Mouse (Mus musculus) WW6 (cell line): ENCODE measurements around the gene Snai3.
A peak's percentile ranks its signal among the peaks of the same experiment; 100 is the strongest.

Experiments
- DNase-seq: peaks from one replicate; pipeline ENCODE4 v3.0.0-alpha.2; 2013; ENCODE audit warnings: low read depth, low spot score

Snai3 gene

GRCm38 (mm10) chr8:122460524-122461472 lies at the start of gene Snai3:
Gene Snai3 (minus strand): TSS chr8:122460733.
- DNase-seq: no peak

GRCm38 (mm10) chr8:122500856-122501255 lies 40.3 kb upstream of the Snai3 start:
- peak; percentile 49 for DNase-seq

- peak; percentile 75 for DNase-seq
These were observed 37.4 kb upstream of the Snai3 start for GRCm38 (mm10) chr8:122497912-122498311.

- DNase-seq: no peak
These were observed 36.6 kb upstream of the Snai3 start for GRCm38 (mm10) chr8:122497016-122497734.

GRCm38 (mm10) chr8:122488387-122488786 lies 27.9 kb upstream of the Snai3 start:
- no peak for DNase-seq

GRCm38 (mm10) chr8:122484831-122485230 lies 24.3 kb upstream of the Snai3 start:
- DNase-seq: no peak

GRCm38 (mm10) chr8:122483877-122484276 lies 23.3 kb upstream of the Snai3 start:
- DNase-seq: no peak

GRCm38 (mm10) chr8:122482448-122482847 lies 21.9 kb upstream of the Snai3 start:
- no peak for DNase-seq

- DNase-seq: peak; percentile 89
These were observed 15.2 kb upstream of the Snai3 start, which contains the start of the genes Rnf166 and Ctu2 for GRCm38 (mm10) chr8:122475580-122476320. Gene Rnf166 (minus strand): TSS chr8:122476064. Gene Ctu2 (plus strand): TSS chr8:122476143.

- no peak for DNase-seq
These were observed 14.5 kb upstream of the Snai3 start for GRCm38 (mm10) chr8:122474951-122475560.

- DNase-seq: no peak
These were observed 13.4 kb upstream of the Snai3 start for GRCm38 (mm10) chr8:122473911-122474421.

GRCm38 (mm10) chr8:122470691-122471090 lies 10.2 kb upstream of the Snai3 start:
- no peak for DNase-seq

GRCm38 (mm10) chr8:122469965-122470364 lies 9.4 kb upstream of the Snai3 start:
- no peak for DNase-seq

GRCm38 (mm10) chr8:122469407-122469806 lies 8.9 kb upstream of the Snai3 start:
- DNase-seq: no peak

- DNase-seq: no peak
These were observed 7.3 kb upstream of the Snai3 start for GRCm38 (mm10) chr8:122467816-122468215.

GRCm38 (mm10) chr8:122464985-122465384 lies 4.5 kb upstream of the Snai3 start:
- no peak for DNase-seq

- no peak for DNase-seq
These were observed 3.4 kb upstream of the Snai3 start for GRCm38 (mm10) chr8:122463651-122464640.

- no peak for DNase-seq
These were observed 2.0 kb upstream of the Snai3 start for GRCm38 (mm10) chr8:122462510-122462909.

- no peak for DNase-seq
These were observed 1.1 kb upstream of the Snai3 start for GRCm38 (mm10) chr8:122461473-122462148.
